Mouse (Mus musculus): ENCODE results near the gene Krt17. TPM values are rescaled to one million over a fixed set of nuclear protein-coding genes. Genes with fewer than 3 reads are reported as not detected.
"Not testable (repeated sequence)": the region's sequence is repeated elsewhere in the genome, so short reads cannot be mapped to it uniquely, and the experiment has no call there.

Krt17 gene
- total RNA-seq, 1 experiment = 3.2 TPM

- Histone ChIP-seq H3K36me3 (ENCODE audit: control insufficient read depth, insufficient read depth, low read length, poor library complexity, severe bottlenecking) (no peaks in the 10 kb centered on the region), H3K4me1 (ENCODE audit: control insufficient read depth in 2 of 2, insufficient read depth in 2 of 2, low read length in 2 of 2, poor library complexity in 1 of 2) (peaks cover 8 to 36% of the 10 kb centered on the region in 2 experiments), H3K4me3 (ENCODE audit: insufficient read depth in 1 of 2, low read depth in 1 of 2, low read length in 2 of 2, poor library complexity in 1 of 2, severe bottlenecking in 1 of 2) (no peak overlapping the region), H3K9ac (ENCODE audit: insufficient read depth, low read depth, low read length, poor library complexity, severe bottlenecking) (no peak overlapping the region), H3K9me3 (ENCODE audit: control insufficient read depth, insufficient read depth, low read depth, low read length) (no peaks in the 10 kb centered on the region), H3K27ac (ENCODE audit: insufficient read depth, low read depth, low read length, poor library complexity, severe bottlenecking) (no peak overlapping the region)
- TF ChIP-seq CHD2 (IDR thresholded peaks at IDR 0.05; ENCODE audit: low read depth, low read length) = no peak
- no peak for TF ChIP-seq ZC3H11A (IDR thresholded peaks at IDR 0.05; ENCODE audit: borderline replicate concordance, low read depth, low read length)
- no peak for TF ChIP-seq HCFC1 (IDR thresholded peaks at IDR 0.05; ENCODE audit: borderline replicate concordance, insufficient read depth, low read length)
- TF ChIP-seq ZNF384 (IDR thresholded peaks at IDR 0.05; ENCODE audit: low read depth, low read length) = no peak
- in situ Hi-C loops (cut with MboI; ENCODE audit: low sequenced_read_pairs in 2 of 2, unreplicated experiment in 2 of 2) = no loop called here
- DNase-seq (ENCODE audit: low read depth, low spot score) = no peak
Observed at GRCm38 (mm10) chr11:100257967-100258366, 2.9 kb downstream of the Krt17 start.

- H3K36me3 ChIP-seq (ENCODE audit: control insufficient read depth, insufficient read depth, low read length, poor library complexity, severe bottlenecking) = no peaks in the 10 kb centered on the region
- no peak overlapping the region for H3K4me3 ChIP-seq (ENCODE audit: insufficient read depth in 1 of 2, low read depth in 1 of 2, low read length in 2 of 2, poor library complexity in 1 of 2, severe bottlenecking in 1 of 2)
- H3K4me1 ChIP-seq (ENCODE audit: control insufficient read depth in 2 of 2, insufficient read depth in 2 of 2, low read length in 2 of 2, poor library complexity in 1 of 2) = peaks cover 2 to 17% of the 10 kb centered on the region in 2 experiments; a peak in 2 of 4 replicates
- in situ Hi-C loops (cut with MboI; ENCODE audit: low sequenced_read_pairs in 2 of 2, unreplicated experiment in 2 of 2) = no loop called here
- H3K9me3 ChIP-seq (ENCODE audit: control insufficient read depth, insufficient read depth, low read depth, low read length) = no peaks in the 10 kb centered on the region
- no peak for DNase-seq (ENCODE audit: low read depth, low spot score)
- TF ChIP-seq ZC3H11A (IDR thresholded peaks at IDR 0.05; ENCODE audit: borderline replicate concordance, low read depth, low read length) = no peak
- TF ChIP-seq CHD2 (IDR thresholded peaks at IDR 0.05; ENCODE audit: low read depth, low read length) = no peak
- no peak for TF ChIP-seq ZNF384 (IDR thresholded peaks at IDR 0.05; ENCODE audit: low read depth, low read length)
- TF ChIP-seq MAFK (IDR thresholded peaks at IDR 0.05; ENCODE audit: insufficient read depth, low read depth, low read length) = no peak
- no peak for TF ChIP-seq HCFC1 (IDR thresholded peaks at IDR 0.05; ENCODE audit: borderline replicate concordance, insufficient read depth, low read length)
- no peak overlapping the region for H3K27ac ChIP-seq (ENCODE audit: insufficient read depth, low read depth, low read length, poor library complexity, severe bottlenecking)
- H3K9ac ChIP-seq (ENCODE audit: insufficient read depth, low read depth, low read length, poor library complexity, severe bottlenecking) = no peak overlapping the region
Observed at GRCm38 (mm10) chr11:100255514-100255913, 5.3 kb downstream of the Krt17 start.

- Histone ChIP-seq H3K36me3 (ENCODE audit: control insufficient read depth, insufficient read depth, low read length, poor library complexity, severe bottlenecking) (no peaks in the 10 kb centered on the region), H3K4me3 (ENCODE audit: insufficient read depth in 1 of 2, low read depth in 1 of 2, low read length in 2 of 2, poor library complexity in 1 of 2, severe bottlenecking in 1 of 2) (no peak overlapping the region), H3K4me1 (ENCODE audit: control insufficient read depth in 2 of 2, insufficient read depth in 2 of 2, low read length in 2 of 2, poor library complexity in 1 of 2) (peaks cover 2 to 15% of the 10 kb centered on the region in 2 experiments; a peak in 2 of 4 replicates), H3K9ac (ENCODE audit: insufficient read depth, low read depth, low read length, poor library complexity, severe bottlenecking) (no peak overlapping the region), H3K27ac (ENCODE audit: insufficient read depth, low read depth, low read length, poor library complexity, severe bottlenecking) (no peak overlapping the region), H3K9me3 (ENCODE audit: control insufficient read depth, insufficient read depth, low read depth, low read length) (no peaks in the 10 kb centered on the region)
- in situ Hi-C loops (cut with MboI; ENCODE audit: low sequenced_read_pairs in 2 of 2, unreplicated experiment in 2 of 2) = no loop called here
- TF ChIP-seq ZC3H11A (IDR thresholded peaks at IDR 0.05; ENCODE audit: borderline replicate concordance, low read depth, low read length) = no peak
- TF ChIP-seq HCFC1 (IDR thresholded peaks at IDR 0.05; ENCODE audit: borderline replicate concordance, insufficient read depth, low read length) = no peak
- TF ChIP-seq CHD2 (IDR thresholded peaks at IDR 0.05; ENCODE audit: low read depth, low read length) = no peak
- peak; percentile 82 for TF ChIP-seq MAFK (IDR thresholded peaks at IDR 0.05; ENCODE audit: insufficient read depth, low read depth, low read length)
- no peak for TF ChIP-seq ZNF384 (IDR thresholded peaks at IDR 0.05; ENCODE audit: low read depth, low read length)
- no peak for DNase-seq (ENCODE audit: low read depth, low spot score)
Observed at GRCm38 (mm10) chr11:100254360-100255090, 6.3 kb downstream of the Krt17 start.

GRCm38 (mm10) chr11:100248852-100249465 is 11.9 kb downstream of the Krt17 start, which contains the start of gene Krt16:
Krt16 (minus strand) TSS chr11:100248902.
- TF ChIP-seq HCFC1 (IDR thresholded peaks at IDR 0.05; ENCODE audit: borderline replicate concordance, insufficient read depth, low read length) = no peak
- no peak for TF ChIP-seq MAFK (IDR thresholded peaks at IDR 0.05; ENCODE audit: insufficient read depth, low read depth, low read length)
- no peak for TF ChIP-seq CHD2 (IDR thresholded peaks at IDR 0.05; ENCODE audit: low read depth, low read length)
- TF ChIP-seq ZC3H11A (IDR thresholded peaks at IDR 0.05; ENCODE audit: borderline replicate concordance, low read depth, low read length) = no peak
- TF ChIP-seq ZNF384 (IDR thresholded peaks at IDR 0.05; ENCODE audit: low read depth, low read length) = no peak
- Histone ChIP-seq H3K27ac (ENCODE audit: insufficient read depth, low read depth, low read length, poor library complexity, severe bottlenecking) (no peak within 1 kb of the TSS), H3K4me1 (ENCODE audit: control insufficient read depth in 2 of 2, insufficient read depth in 2 of 2, low read length in 2 of 2, poor library complexity in 1 of 2) (peaks cover 0 to 3% of the 10 kb centered on the region in 2 experiments; a peak in 1 of 4 replicates), H3K36me3 (ENCODE audit: control insufficient read depth, insufficient read depth, low read length, poor library complexity, severe bottlenecking) (no peaks in the 10 kb centered on the region), H3K9ac (ENCODE audit: insufficient read depth, low read depth, low read length, poor library complexity, severe bottlenecking) (no peak within 1 kb of the TSS), H3K4me3 (ENCODE audit: insufficient read depth in 1 of 2, low read depth in 1 of 2, low read length in 2 of 2, poor library complexity in 1 of 2, severe bottlenecking in 1 of 2) (no peak within 1 kb of the TSS), H3K9me3 (ENCODE audit: control insufficient read depth, insufficient read depth, low read depth, low read length) (no peaks in the 10 kb centered on the region)
- DNase-seq (ENCODE audit: low read depth, low spot score) = no peak
- in situ Hi-C loops (cut with MboI; ENCODE audit: low sequenced_read_pairs in 2 of 2, unreplicated experiment in 2 of 2) = no loop called here

- H3K27ac ChIP-seq (ENCODE audit: insufficient read depth, low read depth, low read length, poor library complexity, severe bottlenecking); H3K9ac ChIP-seq (ENCODE audit: insufficient read depth, low read depth, low read length, poor library complexity, severe bottlenecking); in situ Hi-C loops (cut with MboI; ENCODE audit: low sequenced_read_pairs in 2 of 2, unreplicated experiment in 2 of 2); H3K4me1 ChIP-seq (ENCODE audit: control insufficient read depth in 2 of 2, insufficient read depth in 2 of 2, low read length in 2 of 2, poor library complexity in 1 of 2); H3K4me3 ChIP-seq (ENCODE audit: insufficient read depth in 1 of 2, low read depth in 1 of 2, low read length in 2 of 2, poor library complexity in 1 of 2, severe bottlenecking in 1 of 2); H3K9me3 ChIP-seq (ENCODE audit: control insufficient read depth, insufficient read depth, low read depth, low read length); DNase-seq (ENCODE audit: low read depth, low spot score); H3K36me3 ChIP-seq (ENCODE audit: control insufficient read depth, insufficient read depth, low read length, poor library complexity, severe bottlenecking): not testable (repeated sequence)
Observed at GRCm38 (mm10) chr11:100246471-100246870, 14.4 kb downstream of the Krt17 start.

GRCm38 (mm10) chr11:100240272-100240671 is 20.6 kb downstream of the Krt17 start:
- H3K9me3 ChIP-seq (ENCODE audit: control insufficient read depth, insufficient read depth, low read depth, low read length); H3K4me1 ChIP-seq (ENCODE audit: control insufficient read depth in 2 of 2, insufficient read depth in 2 of 2, low read length in 2 of 2, poor library complexity in 1 of 2); in situ Hi-C loops (cut with MboI; ENCODE audit: low sequenced_read_pairs in 2 of 2, unreplicated experiment in 2 of 2); DNase-seq (ENCODE audit: low read depth, low spot score); H3K4me3 ChIP-seq (ENCODE audit: insufficient read depth in 1 of 2, low read depth in 1 of 2, low read length in 2 of 2, poor library complexity in 1 of 2, severe bottlenecking in 1 of 2); H3K36me3 ChIP-seq (ENCODE audit: control insufficient read depth, insufficient read depth, low read length, poor library complexity, severe bottlenecking); H3K9ac ChIP-seq (ENCODE audit: insufficient read depth, low read depth, low read length, poor library complexity, severe bottlenecking); H3K27ac ChIP-seq (ENCODE audit: insufficient read depth, low read depth, low read length, poor library complexity, severe bottlenecking): not testable (repeated sequence)

Measured in ES-E14 (cell line).